Mouse (Mus musculus): ENCODE results near the gene Asxl1. TPM values are rescaled to one million over a fixed set of nuclear protein-coding genes. Genes with fewer than 3 reads are reported as not detected.

Gene Asxl1
- 11.6 and 11.7 TPM in 2 replicates for polyA plus RNA-seq (2015; fragmentation: Nextera tagmentation; extraction: Ambion mirVana)

- Histone ChIP-seq H3K4me1 (ENCODE audit: insufficient read depth, low read length) (peaks cover 32% of the 10 kb centered on the region), H3K9me3 (ENCODE audit: low read length) (no peaks in the 10 kb centered on the region), H3K4me2 (replicated peaks; ENCODE audit: low read depth, low read length) (peak within 1 kb of the TSS; percentile 74), H3K4me3 (ENCODE audit: low read length) (peak within 1 kb of the TSS; percentile 75), H3K36me3 (ENCODE audit: insufficient read depth, low read length) (peaks cover 7% of the 10 kb centered on the region; the same call in 1 of the 2 replicates), H3K27me3 (ENCODE audit: insufficient read depth, low read length) (no peaks in the 10 kb centered on the region), H3K27ac (ENCODE audit: low read length) (peak within 1 kb of the TSS; percentile 100), H3K9ac (replicated peaks; ENCODE audit: low read length) (peak within 1 kb of the TSS; percentile 99)
- peak; percentile 97 for ATAC-seq (ENCODE audit: low FRiP score, low TSS enrichment)
- WGBS, result under 1% methylated on average over 67 of the region's 79 CpGs
Measured at GRCm38 (mm10) chr2:153345454-153346220, at the start of gene Asxl1. Asxl1 (plus strand) TSS chr2:153345829.

- no peak overlapping the region for H3K27ac ChIP-seq (ENCODE audit: low read length)
- H3K4me2 ChIP-seq (replicated peaks; ENCODE audit: low read depth, low read length), result no peak overlapping the region
- H3K9ac ChIP-seq (replicated peaks; ENCODE audit: low read length), result no peak overlapping the region
- H3K27me3 ChIP-seq (ENCODE audit: insufficient read depth, low read length), result no peaks in the 10 kb centered on the region
- no peak for ATAC-seq (ENCODE audit: low FRiP score, low TSS enrichment)
- H3K9me3 ChIP-seq (ENCODE audit: low read length), result no peaks in the 10 kb centered on the region
- H3K4me3 ChIP-seq (ENCODE audit: low read length), result no peak overlapping the region
- H3K36me3 ChIP-seq (ENCODE audit: insufficient read depth, low read length), result no peaks in the 10 kb centered on the region
- peaks cover 12% of the 10 kb centered on the region for H3K4me1 ChIP-seq (ENCODE audit: insufficient read depth, low read length)
- 74% methylated on average over 4 of the region's 4 CpGs for WGBS
Measured at GRCm38 (mm10) chr2:153297771-153298170, 47.9 kb upstream of the Asxl1 start.

DNA sequence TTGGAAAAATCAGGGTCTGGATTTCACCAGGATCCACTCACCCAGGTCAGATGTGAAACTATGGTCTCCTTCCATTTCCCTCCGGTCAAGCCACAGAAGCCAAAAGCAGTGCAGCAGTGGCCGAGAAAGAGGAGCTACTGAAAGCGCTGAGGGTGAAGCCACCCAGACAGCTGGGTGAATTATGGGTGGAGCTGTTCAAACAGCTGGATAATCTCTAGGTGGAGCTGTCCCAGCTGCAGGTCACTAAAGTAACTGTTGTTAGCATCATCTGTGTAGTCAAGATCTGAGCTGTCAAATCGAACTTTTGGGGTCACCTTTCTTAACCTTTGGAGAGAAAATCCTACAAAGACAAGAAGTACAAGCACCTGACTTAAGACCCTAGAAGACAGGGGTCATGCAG, 47.2 kb upstream of the Asxl1 start:
- 33% methylated on average over 4 of the region's 4 CpGs for WGBS
- H3K4me2 ChIP-seq (replicated peaks; ENCODE audit: low read depth, low read length), result no peak overlapping the region
- H3K27ac ChIP-seq (ENCODE audit: low read length), result peak overlapping the region; percentile 48
- no peak for ATAC-seq (ENCODE audit: low FRiP score, low TSS enrichment)
- no peaks in the 10 kb centered on the region for H3K27me3 ChIP-seq (ENCODE audit: insufficient read depth, low read length)
- peaks cover 12% of the 10 kb centered on the region for H3K4me1 ChIP-seq (ENCODE audit: insufficient read depth, low read length)
- H3K9ac ChIP-seq (replicated peaks; ENCODE audit: low read length), result no peak overlapping the region
- H3K4me3 ChIP-seq (ENCODE audit: low read length), result no peak overlapping the region
- H3K36me3 ChIP-seq (ENCODE audit: insufficient read depth, low read length), result no peaks in the 10 kb centered on the region
- no peaks in the 10 kb centered on the region for H3K9me3 ChIP-seq (ENCODE audit: low read length)

DNA sequence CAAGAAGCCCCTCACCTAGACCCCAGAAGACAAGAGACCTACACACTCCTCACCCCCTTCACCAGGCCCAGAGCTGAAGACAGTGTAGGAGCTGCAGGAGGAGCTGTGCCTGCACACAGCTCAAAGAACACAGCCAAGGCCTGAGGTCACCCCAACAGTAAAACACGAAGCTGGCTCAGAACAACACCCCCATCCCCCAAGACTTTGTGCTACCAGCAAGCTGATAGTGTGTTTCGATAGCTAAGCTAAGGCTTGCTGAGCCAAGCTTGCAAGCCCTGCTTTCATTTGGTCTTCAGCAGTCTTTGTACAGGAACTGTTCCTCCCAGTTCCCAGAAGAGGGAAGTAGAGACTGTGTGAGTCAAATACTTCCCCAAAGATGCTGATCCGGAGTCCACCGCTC, 46.8 kb upstream of the Asxl1 start:
- WGBS, result 43% methylated on average over 4 of the region's 4 CpGs
- Histone ChIP-seq H3K4me2 (replicated peaks; ENCODE audit: low read depth, low read length) (no peak overlapping the region), H3K27ac (ENCODE audit: low read length) (peak overlapping the region; percentile 48; the same call in 1 of the 2 replicates), H3K9ac (replicated peaks; ENCODE audit: low read length) (no peak overlapping the region), H3K36me3 (ENCODE audit: insufficient read depth, low read length) (no peaks in the 10 kb centered on the region), H3K9me3 (ENCODE audit: low read length) (no peaks in the 10 kb centered on the region), H3K4me3 (ENCODE audit: low read length) (no peak overlapping the region), H3K4me1 (ENCODE audit: insufficient read depth, low read length) (peaks cover 12% of the 10 kb centered on the region), H3K27me3 (ENCODE audit: insufficient read depth, low read length) (no peaks in the 10 kb centered on the region)
- 0 out of 2 replicates have a peak, but pooled peaks have one; percentile 62 for ATAC-seq (ENCODE audit: low FRiP score, low TSS enrichment)

GRCm38 (mm10) chr2:153301123-153301522, 44.5 kb upstream of the Asxl1 start:
- H3K36me3 ChIP-seq (ENCODE audit: insufficient read depth, low read length), result no peaks in the 10 kb centered on the region
- 93% methylated on average over 5 of the region's 5 CpGs for WGBS

GRCm38 (mm10) chr2:153305240-153305639, 40.4 kb upstream of the Asxl1 start:
- Histone ChIP-seq H3K4me3 (ENCODE audit: low read length) (no peak overlapping the region), H3K9me3 (ENCODE audit: low read length) (no peaks in the 10 kb centered on the region), H3K4me2 (replicated peaks; ENCODE audit: low read depth, low read length) (no peak overlapping the region), H3K27ac (ENCODE audit: low read length) (no peak overlapping the region), H3K4me1 (ENCODE audit: insufficient read depth, low read length) (no peaks in the 10 kb centered on the region), H3K9ac (replicated peaks; ENCODE audit: low read length) (no peak overlapping the region), H3K36me3 (ENCODE audit: insufficient read depth, low read length) (no peaks in the 10 kb centered on the region), H3K27me3 (ENCODE audit: insufficient read depth, low read length) (no peaks in the 10 kb centered on the region)
- WGBS, result 51% methylated on average over 6 of the region's 6 CpGs
- ATAC-seq (ENCODE audit: low FRiP score, low TSS enrichment), result no peak

More at GRCm38 (mm10) chr2:153301123-153301522, 44.5 kb upstream of the Asxl1 start:
- Histone ChIP-seq H3K4me3 (ENCODE audit: low read length) (no peak overlapping the region), H3K27me3 (ENCODE audit: insufficient read depth, low read length) (no peaks in the 10 kb centered on the region), H3K27ac (ENCODE audit: low read length) (no peak overlapping the region), H3K9ac (replicated peaks; ENCODE audit: low read length) (no peak overlapping the region), H3K9me3 (ENCODE audit: low read length) (no peaks in the 10 kb centered on the region), H3K4me1 (ENCODE audit: insufficient read depth, low read length) (peaks cover 12% of the 10 kb centered on the region), H3K4me2 (replicated peaks; ENCODE audit: low read depth, low read length) (no peak overlapping the region)
- ATAC-seq (ENCODE audit: low FRiP score, low TSS enrichment), result no peak

GRCm38 (mm10) chr2:153308586-153308985, 37.0 kb upstream of the Asxl1 start:
- no peak for ATAC-seq (ENCODE audit: low FRiP score, low TSS enrichment)
- H3K9me3 ChIP-seq (ENCODE audit: low read length), result no peaks in the 10 kb centered on the region
- no peaks in the 10 kb centered on the region for H3K36me3 ChIP-seq (ENCODE audit: insufficient read depth, low read length)
- WGBS, result 60% methylated on average over 7 of the region's 7 CpGs
- no peaks in the 10 kb centered on the region for H3K27me3 ChIP-seq (ENCODE audit: insufficient read depth, low read length)
- H3K4me3 ChIP-seq (ENCODE audit: low read length), result no peak overlapping the region
- H3K27ac ChIP-seq (ENCODE audit: low read length), result no peak overlapping the region
- no peak overlapping the region for H3K4me2 ChIP-seq (replicated peaks; ENCODE audit: low read depth, low read length)
- no peaks in the 10 kb centered on the region for H3K4me1 ChIP-seq (ENCODE audit: insufficient read depth, low read length)
- no peak overlapping the region for H3K9ac ChIP-seq (replicated peaks; ENCODE audit: low read length)

- H3K27ac ChIP-seq (ENCODE audit: low read length), result no peak overlapping the region
- 48% methylated on average over 8 of the region's 8 CpGs for WGBS
- no peaks in the 10 kb centered on the region for H3K4me1 ChIP-seq (ENCODE audit: insufficient read depth, low read length)
- H3K9ac ChIP-seq (replicated peaks; ENCODE audit: low read length), result no peak overlapping the region
- ATAC-seq (ENCODE audit: low FRiP score, low TSS enrichment), result no peak
- H3K4me3 ChIP-seq (ENCODE audit: low read length), result no peak overlapping the region
- H3K36me3 ChIP-seq (ENCODE audit: insufficient read depth, low read length), result no peaks in the 10 kb centered on the region
- H3K9me3 ChIP-seq (ENCODE audit: low read length), result no peaks in the 10 kb centered on the region
- no peaks in the 10 kb centered on the region for H3K27me3 ChIP-seq (ENCODE audit: insufficient read depth, low read length)
- no peak overlapping the region for H3K4me2 ChIP-seq (replicated peaks; ENCODE audit: low read depth, low read length)
Measured at GRCm38 (mm10) chr2:153309106-153309505, 36.5 kb upstream of the Asxl1 start.

DNA sequence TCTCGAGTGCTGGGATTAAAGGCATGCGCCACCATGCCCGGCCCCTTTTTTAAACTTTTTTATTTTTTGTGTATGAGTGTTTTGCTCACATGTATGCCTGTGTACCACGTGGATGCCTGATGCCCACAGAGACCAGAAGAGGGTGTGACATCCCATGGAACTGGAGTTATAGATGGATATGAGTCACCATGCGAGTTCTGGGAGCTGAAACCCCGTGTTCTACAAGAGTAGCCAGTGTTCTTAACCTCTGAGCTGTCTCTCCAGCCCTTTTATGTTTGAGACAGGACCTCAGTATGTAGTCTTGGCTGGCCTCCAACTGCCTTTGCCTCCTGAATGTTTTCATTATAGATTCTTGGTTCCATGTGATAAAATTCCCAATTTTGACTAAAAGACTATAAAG, 35.4 kb upstream of the Asxl1 start:
- Histone ChIP-seq H3K9me3 (ENCODE audit: low read length) (no peaks in the 10 kb centered on the region), H3K27me3 (ENCODE audit: insufficient read depth, low read length) (no peaks in the 10 kb centered on the region)
- ATAC-seq (ENCODE audit: low FRiP score, low TSS enrichment), result no peak

GRCm38 (mm10) chr2:153312884-153313283, 32.7 kb upstream of the Asxl1 start:
- Histone ChIP-seq H3K4me3 (ENCODE audit: low read length) (no peak overlapping the region), H3K36me3 (ENCODE audit: insufficient read depth, low read length) (peaks cover 11% of the 10 kb centered on the region), H3K4me2 (replicated peaks; ENCODE audit: low read depth, low read length) (no peak overlapping the region), H3K4me1 (ENCODE audit: insufficient read depth, low read length) (no peaks in the 10 kb centered on the region), H3K27me3 (ENCODE audit: insufficient read depth, low read length) (no peaks in the 10 kb centered on the region), H3K9ac (replicated peaks; ENCODE audit: low read length) (no peak overlapping the region), H3K9me3 (ENCODE audit: low read length) (no peaks in the 10 kb centered on the region), H3K27ac (ENCODE audit: low read length) (no peak overlapping the region)
- 88% methylated on average over 9 of the region's 9 CpGs for WGBS
- no peak for ATAC-seq (ENCODE audit: low FRiP score, low TSS enrichment)

More for the DNA sequence above, 35.4 kb upstream of the Asxl1 start:
- Histone ChIP-seq H3K4me1 (ENCODE audit: insufficient read depth, low read length) (no peaks in the 10 kb centered on the region), H3K4me3 (ENCODE audit: low read length) (no peak overlapping the region), H3K36me3 (ENCODE audit: insufficient read depth, low read length) (no peaks in the 10 kb centered on the region), H3K9ac (replicated peaks; ENCODE audit: low read length) (no peak overlapping the region), H3K27ac (ENCODE audit: low read length) (no peak overlapping the region), H3K4me2 (replicated peaks; ENCODE audit: low read depth, low read length) (no peak overlapping the region)
- WGBS, result 74% methylated on average over 6 of the region's 6 CpGs
